Mouse (Mus musculus) thymus, adult 2 months (tissue): ENCODE measurements around the gene Samd11. TPM values are rescaled to one million over a fixed set of nuclear protein-coding genes. Genes with fewer than 3 reads are reported as not detected.
A peak's percentile ranks its signal among the peaks of the same experiment; 100 is the strongest.

Source experiments
- DNase-seq: peaks from one replicate; pipeline ENCODE4 v3.0.0; 2021
- H3K27ac ChIP-seq: fragments of 200-500 bp; 2 replicates; pipeline ENCODE4 v1.5.1; 2012; ENCODE audit warnings: low read length, control low read depth; ENCODE audit not compliant: control insufficient read depth, insufficient read depth
- H3K27me3 ChIP-seq: fragments of 200-500 bp; 2 replicates; pipeline ENCODE4 v1.6.1; 2012; ENCODE audit warnings: mild to moderate bottlenecking, low read length, moderate library complexity, mixed read lengths; ENCODE audit not compliant: control insufficient read depth, insufficient read depth
- H3K36me3 ChIP-seq: fragments of 200-500 bp; 2 replicates; pipeline ENCODE4 v1.6.1; 2012; ENCODE audit warnings: mild to moderate bottlenecking, low read length, moderate library complexity; ENCODE audit not compliant: control insufficient read depth, insufficient read depth
- H3K4me1 ChIP-seq: fragments of 200-500 bp; replicated peaks from 2 replicates; pipeline ENCODE4 v1.6.1; 2012; ENCODE audit warnings: low read length; ENCODE audit not compliant: control insufficient read depth, insufficient read depth
- H3K4me3 ChIP-seq: fragments of 200-500 bp; 2 replicates; pipeline ENCODE4 v1.5.1; 2012; ENCODE audit warnings: mild to moderate bottlenecking, low read length, control low read depth, moderate library complexity; ENCODE audit not compliant: control insufficient read depth, insufficient read depth
- CTCF ChIP-seq: fragments of 200-500 bp; IDR thresholded peaks from 2 replicates; pipeline ENCODE4 v1.5.1; 2012; ENCODE audit warnings: mild to moderate bottlenecking, control low read depth, low read length, moderate library complexity, borderline replicate concordance; ENCODE audit not compliant: control insufficient read depth, poor library complexity, insufficient read depth; ENCODE audit errors: extremely low read depth
- POLR2A ChIP-seq: fragments of 200-500 bp; IDR thresholded peaks from 2 replicates; pipeline ENCODE4 v1.6.1; 2012; ENCODE audit warnings: mild to moderate bottlenecking, low read length, control low read depth, moderate library complexity; ENCODE audit not compliant: control insufficient read depth, poor library complexity, insufficient read depth; ENCODE audit errors: extremely low read depth
- WGBS: fragments of 180-500 bp; shearing (Covaris S2); methylation state at CpG from one replicate; pipeline ENCODE4 v1.1.7; 2018; 5-methylcytosine and 5-hydroxymethylcytosine counted together
- polyA plus RNA-seq: library from polyadenylated mRNA; depleted of rRNA; stranded (reverse); fragments of >200 nt; gene quantifications from 2 replicates; pipeline ENCODE4 v1.2.3, GENCODE M21; 2012; rRNA removed

Samd11 gene
- polyA plus RNA-seq, 1 experiment = 1.6 TPM

DNA sequence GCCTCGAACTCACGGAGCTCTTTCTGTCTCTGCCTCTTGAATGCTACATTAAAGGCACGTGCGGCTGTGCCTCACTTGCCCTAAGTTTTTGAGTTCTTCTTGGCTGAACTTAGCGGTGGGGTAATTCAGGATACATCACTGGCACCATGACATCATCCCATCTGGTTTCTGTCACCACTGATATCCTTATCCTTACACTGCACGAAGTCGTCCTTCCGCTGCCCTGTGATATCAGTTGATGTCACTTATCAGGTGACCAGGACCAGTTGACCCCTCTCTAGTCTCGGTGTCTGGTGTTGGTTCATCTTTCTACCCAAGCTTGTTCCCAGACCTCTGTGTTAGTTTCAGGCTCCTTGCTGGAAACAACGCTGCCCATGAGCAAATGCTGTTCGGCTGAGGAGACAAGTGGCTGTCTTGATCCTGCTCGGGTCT, 53.0 kb downstream of the Samd11 start:
- no peaks in the 10 kb centered on the region for H3K27me3 ChIP-seq
- no peaks in the 10 kb centered on the region for H3K36me3 ChIP-seq
- H3K4me1 ChIP-seq = peaks cover 29% of the 10 kb centered on the region
- peak overlapping the region; percentile 53 for H3K27ac ChIP-seq
- 69% methylated on average over 12 of the region's 12 CpGs for WGBS
- H3K4me3 ChIP-seq = peak overlapping the region; percentile 18
- DNase-seq = no peak
- TF ChIP-seq CTCF (no peak), POLR2A (no peak)

DNA sequence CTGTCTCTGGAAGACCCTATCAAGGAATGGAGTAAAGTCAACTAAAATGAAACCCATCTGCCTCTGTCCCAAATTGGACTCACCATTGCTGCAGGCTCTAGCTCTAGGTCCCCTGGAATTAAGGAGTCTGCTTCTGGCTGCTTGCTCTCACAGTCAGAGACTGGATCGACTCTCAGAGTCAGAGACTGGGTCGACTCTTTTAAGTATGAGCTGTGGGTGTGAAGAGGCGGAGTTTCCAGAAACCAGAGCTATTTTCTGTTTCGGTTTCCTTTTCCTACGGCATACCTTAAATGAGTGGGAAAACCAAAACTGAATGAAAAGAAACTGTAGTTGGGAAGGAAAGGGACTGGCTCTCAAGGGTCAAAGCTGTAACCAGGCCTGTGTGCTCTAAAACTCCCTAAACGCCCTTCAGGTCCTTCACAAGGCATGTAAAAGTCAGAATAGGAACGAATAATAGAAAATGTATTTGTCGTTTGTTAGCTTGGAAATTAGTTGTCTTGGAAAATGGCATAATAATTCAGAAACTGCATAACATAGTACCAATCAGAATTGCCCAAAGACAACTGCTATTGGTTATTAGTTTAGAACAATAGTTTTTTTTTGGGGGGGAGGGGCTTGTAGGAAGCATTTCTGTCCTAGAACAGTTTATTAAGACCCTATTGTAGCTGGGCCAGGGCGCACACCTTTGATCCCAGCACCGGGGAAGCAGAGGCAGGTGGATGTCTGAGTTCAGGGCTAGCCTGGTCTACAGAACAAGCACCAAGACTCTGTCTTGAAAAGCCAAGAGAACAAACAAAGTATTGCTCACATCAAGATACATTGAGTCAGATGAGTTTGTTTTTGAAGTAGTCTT, 54.6 kb downstream of the Samd11 start, which contains the start of gene Isg15:
Gene Isg15, minus strand, starts transcription at position 196 of the 853 bp plus-strand sequence.
- Histone ChIP-seq H3K27me3 (peaks cover 4% of the 10 kb centered on the region), H3K27ac (peak within 1 kb of the TSS; percentile 62), H3K4me3 (no peak within 1 kb of the TSS; the same call in 1 of the 2 replicates), H3K36me3 (no peaks in the 10 kb centered on the region), H3K4me1 (peaks cover 38% of the 10 kb centered on the region)
- TF ChIP-seq POLR2A = no peak
- TF ChIP-seq CTCF = no peak
- 19% methylated on average over 10 of the region's 10 CpGs for WGBS
- DNase-seq = peak; percentile 36

DNA sequence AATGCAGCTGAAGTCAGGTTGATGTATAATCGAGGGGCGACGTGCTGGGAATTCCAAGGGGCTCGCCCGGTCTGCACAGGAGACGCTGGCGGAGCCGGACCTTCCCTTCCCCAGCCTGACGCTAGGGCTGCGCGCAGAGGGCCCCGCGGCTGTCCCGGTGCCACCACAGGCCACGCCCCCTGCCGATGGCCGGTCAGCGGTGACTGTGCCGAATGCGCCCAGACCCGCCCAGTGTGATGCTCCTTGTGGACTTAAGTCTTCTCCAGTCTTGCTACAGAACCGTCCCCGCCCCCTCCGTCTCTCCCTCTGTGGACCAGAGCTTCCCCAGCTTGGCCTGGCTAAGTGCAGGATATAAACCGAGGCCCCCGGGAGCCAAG, 57.6 kb downstream of the Samd11 start:
- peak; percentile 59 for DNase-seq
- WGBS = 1% methylated on average over 26 of the region's 26 CpGs
- peaks cover 28% of the 10 kb centered on the region for H3K4me1 ChIP-seq
- no peak for TF ChIP-seq CTCF
- no peak for TF ChIP-seq POLR2A
- H3K27ac ChIP-seq = no peak overlapping the region
- H3K4me3 ChIP-seq = peak overlapping the region; percentile 50
- no peaks in the 10 kb centered on the region for H3K36me3 ChIP-seq
- H3K27me3 ChIP-seq = peaks cover 4% of the 10 kb centered on the region

DNA sequence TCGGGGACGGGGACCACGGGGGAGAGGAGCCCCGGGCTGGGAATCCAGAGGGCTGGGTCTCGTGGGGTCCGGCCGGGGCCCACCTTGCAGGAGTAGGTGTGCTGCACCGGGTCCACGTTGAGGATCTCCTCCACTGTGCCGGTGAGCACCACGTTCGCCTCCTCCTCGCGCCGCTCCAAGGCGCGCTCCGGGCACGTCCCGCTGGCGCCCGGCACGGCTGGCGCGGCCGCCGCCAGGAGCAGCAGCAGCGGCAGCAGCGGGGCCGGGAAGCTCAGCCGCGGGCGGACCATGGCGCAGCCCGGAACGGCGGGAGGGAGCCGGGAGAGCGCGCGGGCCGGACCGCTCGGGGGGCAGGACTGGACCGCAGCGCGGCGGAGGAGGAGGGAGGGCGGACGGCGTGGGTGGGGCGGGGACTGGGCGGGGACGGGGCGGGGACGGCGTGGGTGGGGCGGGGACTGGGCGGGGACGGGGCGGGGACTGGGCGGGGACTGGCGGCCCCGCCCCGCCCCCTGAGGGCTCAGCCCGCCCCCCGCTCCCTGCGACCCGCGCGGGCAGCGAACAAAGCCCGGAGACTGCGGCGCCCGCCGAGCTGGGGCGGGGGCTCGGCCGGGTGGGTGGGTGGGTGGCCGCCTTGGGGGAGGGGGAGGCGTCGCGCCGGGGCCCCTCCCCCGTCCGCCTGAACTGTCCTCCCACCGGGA, 58.2 kb downstream of the Samd11 start, which contains the start of gene Agrn:
Gene Agrn, minus strand, starts transcription at position 358 of the 698 bp plus-strand sequence.
- Histone ChIP-seq H3K4me1 (peaks cover 23% of the 10 kb centered on the region), H3K27me3 (peaks cover 4% of the 10 kb centered on the region), H3K27ac (no peak within 1 kb of the TSS), H3K4me3 (peak within 1 kb of the TSS; percentile 53), H3K36me3 (no peaks in the 10 kb centered on the region)
- TF ChIP-seq POLR2A (no peak), CTCF (no peak)
- under 1% methylated on average over 71 of the region's 88 CpGs for WGBS
- DNase-seq = peak; percentile 47

Other genes starting within 250 kb of the Samd11 start
- 68.9 and 81.3 TPM in 2 replicates for gene Tnfrsf4, start 241.8 kb downstream of the Samd11 start, polyA plus RNA-seq
- gene Tnfrsf18, start 229.5 kb downstream of the Samd11 start, polyA plus RNA-seq = 82.1 and 85.2 TPM in 2 replicates
- gene Ttll10, start 196.2 kb downstream of the Samd11 start, polyA plus RNA-seq = 2.4 and 3.5 TPM in 2 replicates
- 89.1 and 93.3 TPM in 2 replicates for gene 9430015G10Rik, start 145.7 kb downstream of the Samd11 start, polyA plus RNA-seq
- gene Rnf223, start 125.1 kb downstream of the Samd11 start, polyA plus RNA-seq = 2.9 and 3.5 TPM in 2 replicates
- 40.3 and 48.7 TPM in 2 replicates for gene Agrn, start 58.2 kb downstream of the Samd11 start, polyA plus RNA-seq
- gene Isg15, start 54.8 kb downstream of the Samd11 start, polyA plus RNA-seq = 40.6 and 51.1 TPM in 2 replicates
- gene AW011738, start 52.4 kb downstream of the Samd11 start, polyA plus RNA-seq = 10.0 and 10.8 TPM in 2 replicates
- gene Perm1, start 39.8 kb downstream of the Samd11 start, polyA plus RNA-seq = 2.0 and 9.5 TPM in 2 replicates
- gene Plekhn1, start 20.8 kb downstream of the Samd11 start, polyA plus RNA-seq = 141 and 145 TPM in 2 replicates
- gene Noc2l, start 19.6 kb downstream of the Samd11 start, polyA plus RNA-seq = 154 and 158 TPM in 2 replicates
- gene Vmn2r-ps159, start 75.4 kb upstream of the Samd11 start, polyA plus RNA-seq = not detected in 2 replicates